Mouse (Mus musculus) left cerebral cortex, adult 2 months (tissue): Measurements from ENCODE around the gene Pik3r5. TPM values are rescaled to one million over a fixed set of nuclear protein-coding genes. Genes with fewer than 3 reads are reported as not detected.

Experiments
- DNase-seq, 2 experiments: peaks; one replicate each; pipeline ENCODE4 v3.0.0; 2021 to 2022; ENCODE audit warnings: low spot score in 2 of 2, mixed read lengths in 1 of 2; ENCODE audit errors: extremely low spot score in 1 of 2
- H3K27ac ChIP-seq: fragments of 200-600 bp; 2 replicates; pipeline ENCODE4 v1.8.1; 2022
- H3K4me3 ChIP-seq: fragments of 200-600 bp; 2 replicates; pipeline ENCODE4 v1.8.1; 2022
- CTCF ChIP-seq: fragments of 200-600 bp; IDR thresholded peaks from 2 replicates; pipeline ENCODE4 v1.8.1; 2022; ENCODE audit warnings: antibody characterized with exemption, mild to moderate bottlenecking, moderate library complexity
- intact Hi-C: fragments of 180-260 bp; cut with DNase I; formaldehyde crosslinking; loops from one replicate; pipeline ENCODE4 v1.15.1; 2025
- total RNA-seq, 2 experiments: library from RNA; stranded (reverse); gene quantifications; 2 replicates each; pipeline ENCODE4 v1.2.3; 2021

The Pik3r5 gene
- total RNA-seq, 2 experiments from 2014 or later, result 2.6 to 2.9 TPM

GRCm38 (mm10) chr11:68458086-68458485 lies 26.2 kb downstream of the Pik3r5 start:
- no peak for TF ChIP-seq CTCF

GRCm38 (mm10) chr11:68459021-68459420 lies 27.1 kb downstream of the Pik3r5 start:
- Histone ChIP-seq H3K4me3 (no peak overlapping the region), H3K27ac (no peak overlapping the region)
- TF ChIP-seq CTCF, result no peak
- no peak for DNase-seq
- intact Hi-C loops, result no loop called here

More at GRCm38 (mm10) chr11:68458086-68458485, 26.2 kb downstream of the Pik3r5 start:
- Histone ChIP-seq H3K27ac (no peak overlapping the region), H3K4me3 (no peak overlapping the region)
- intact Hi-C loops, result no loop called here
- no peak for DNase-seq

GRCm38 (mm10) chr11:68459486-68459885 lies 27.6 kb downstream of the Pik3r5 start:
- Histone ChIP-seq H3K27ac (no peak overlapping the region), H3K4me3 (no peak overlapping the region)
- DNase-seq, result no peak
- TF ChIP-seq CTCF, result no peak
- intact Hi-C loops, result no loop called here

GRCm38 (mm10) chr11:68462716-68463115 lies 30.8 kb downstream of the Pik3r5 start:
- H3K4me3 ChIP-seq, result no peak overlapping the region
- no peak for TF ChIP-seq CTCF
- intact Hi-C loops, result no loop called here
- no peak overlapping the region for H3K27ac ChIP-seq
- DNase-seq, result no peak

- Histone ChIP-seq H3K4me3 (no peak overlapping the region), H3K27ac (no peak overlapping the region)
- DNase-seq, result no peak
- intact Hi-C loops, result no loop called here
- TF ChIP-seq CTCF, result no peak
Measured at GRCm38 (mm10) chr11:68464260-68464659, 32.3 kb downstream of the Pik3r5 start.

GRCm38 (mm10) chr11:68465090-68465489 lies 33.2 kb downstream of the Pik3r5 start:
- intact Hi-C loops, result no loop called here
- no peak for DNase-seq
- no peak for TF ChIP-seq CTCF
- Histone ChIP-seq H3K27ac (no peak overlapping the region), H3K4me3 (no peak overlapping the region)

- Histone ChIP-seq H3K27ac (no peak overlapping the region), H3K4me3 (no peak overlapping the region)
- no peak for TF ChIP-seq CTCF
- intact Hi-C loops, result no loop called here
- no peak for DNase-seq
Measured at GRCm38 (mm10) chr11:68467441-68467840, 35.5 kb downstream of the Pik3r5 start.

- no peak overlapping the region for H3K4me3 ChIP-seq
- intact Hi-C loops, result no loop called here
- no peak overlapping the region for H3K27ac ChIP-seq
- no peak for DNase-seq
- no peak for TF ChIP-seq CTCF
Measured at GRCm38 (mm10) chr11:68467962-68468612, 36.2 kb downstream of the Pik3r5 start.

GRCm38 (mm10) chr11:68468886-68469285 lies 37.0 kb downstream of the Pik3r5 start:
- DNase-seq, result no peak
- no peak for TF ChIP-seq CTCF
- no peak overlapping the region for H3K4me3 ChIP-seq
- no peak overlapping the region for H3K27ac ChIP-seq
- intact Hi-C loops, result no loop called here

- Histone ChIP-seq H3K4me3 (no peak overlapping the region), H3K27ac (no peak overlapping the region)
- DNase-seq, result no peak
- TF ChIP-seq CTCF, result no peak
- intact Hi-C loops, result no loop called here
Measured at GRCm38 (mm10) chr11:68472162-68472849, 40.4 kb downstream of the Pik3r5 start.

- H3K4me3 ChIP-seq, result no peak overlapping the region
- intact Hi-C loops, result no loop called here
- no peak for DNase-seq
- no peak; the same call in 1 of the 2 replicates for TF ChIP-seq CTCF
- H3K27ac ChIP-seq, result no peak overlapping the region
Measured at GRCm38 (mm10) chr11:68474600-68474999, 42.7 kb downstream of the Pik3r5 start.

- TF ChIP-seq CTCF, result no peak
- intact Hi-C loops, result no loop called here
- DNase-seq, result no peak
Measured at GRCm38 (mm10) chr11:68475676-68476075, 43.8 kb downstream of the Pik3r5 start.

GRCm38 (mm10) chr11:68477661-68478060 lies 45.7 kb downstream of the Pik3r5 start:
- no peak for TF ChIP-seq CTCF
- H3K27ac ChIP-seq, result no peak overlapping the region
- intact Hi-C loops, result no loop called here
- DNase-seq, result no peak
- no peak overlapping the region for H3K4me3 ChIP-seq

More at GRCm38 (mm10) chr11:68475676-68476075, 43.8 kb downstream of the Pik3r5 start:
- Histone ChIP-seq H3K4me3 (no peak overlapping the region), H3K27ac (no peak overlapping the region)
